Mouse (Mus musculus) CH12.LX (cell line): ENCODE data around the gene Mmel1. TPM values are rescaled to one million over a fixed set of nuclear protein-coding genes. Genes with fewer than 3 reads are reported as not detected.

Experiments used
- DNase-seq: peaks from one replicate; pipeline ENCODE4 v3.0.0-alpha.2; 2013; ENCODE audit errors: extremely low read depth
- H3K27ac ChIP-seq: 2 replicates; pipeline ENCODE4 v1.5.1; 2012; ENCODE audit warnings: low read depth, mild to moderate bottlenecking, control low read depth, moderate library complexity; ENCODE audit not compliant: insufficient read depth
- H3K27me3 ChIP-seq: replicated peaks from 2 replicates; pipeline ENCODE3; 2012; ENCODE audit warnings: inconsistent platforms
- H3K36me3 ChIP-seq, 2 experiments: replicated peaks in 1 of 2; 2 replicates each; pipeline versions ENCODE3 to v1.6.1; 2012; ENCODE audit warnings: inconsistent platforms in 1 of 2, low read length in 1 of 2, mild to moderate bottlenecking in 1 of 2, mixed read lengths in 1 of 2, moderate library complexity in 1 of 2; ENCODE audit not compliant: control insufficient read depth in 1 of 2, insufficient read depth in 1 of 2
- H3K4me1 ChIP-seq, 2 experiments: 2 replicates each; pipeline ENCODE4 v1.6.1; 2012; ENCODE audit warnings: inconsistent platforms in 1 of 2, moderate library complexity in 1 of 2; ENCODE audit not compliant: insufficient read depth in 2 of 2, control insufficient read depth in 1 of 2
- H3K4me2 ChIP-seq: 2 replicates; pipeline ENCODE4 v1.6.1; 2012; ENCODE audit warnings: low read depth, mild to moderate bottlenecking, control low read depth; ENCODE audit not compliant: poor library complexity, insufficient read depth, severe bottlenecking
- H3K4me3 ChIP-seq, 3 experiments: fragments of 150-350 bp in 1 of 3; sonication (generic) in 1 of 3; replicated peaks in 1 of 3; 2 replicates each; pipeline versions ENCODE3 to v1.5.1; 2011 to 2012; ENCODE audit warnings: low read depth in 2 of 3, low read length in 2 of 3, mild to moderate bottlenecking in 2 of 3, moderate library complexity in 2 of 3, control low read depth in 1 of 3, improper control_type of control experiment in 1 of 3, inconsistent platforms in 1 of 3, mixed read lengths in 1 of 3; ENCODE audit not compliant: poor library complexity in 1 of 3
- H3K79me2 ChIP-seq: replicated peaks from 2 replicates; pipeline ENCODE4 v1.6.1; 2012; ENCODE audit warnings: mild to moderate bottlenecking, moderate library complexity; ENCODE audit not compliant: control insufficient read depth, poor library complexity, insufficient read depth, severe bottlenecking; ENCODE audit errors: extremely low read depth
- H3K9ac ChIP-seq: 2 replicates; pipeline ENCODE4 v1.6.1; 2012; ENCODE audit warnings: low read depth, mild to moderate bottlenecking, control low read depth, moderate library complexity; ENCODE audit not compliant: insufficient read depth
- H3K9me3 ChIP-seq: replicated peaks from 2 replicates; pipeline ENCODE3; 2012; ENCODE audit warnings: low read length, inconsistent platforms, mixed read lengths
- BHLHE40 ChIP-seq: IDR thresholded peaks from 2 replicates; pipeline ENCODE4 v1.6.1; 2011; ENCODE audit warnings: mild to moderate bottlenecking, low read depth, low read length, improper control_type of control experiment
- CHD1 ChIP-seq: IDR thresholded peaks from 2 replicates; pipeline ENCODE4 v1.6.1; 2012; ENCODE audit warnings: low read depth, low read length, improper control_type of control experiment, inconsistent platforms
- CHD2 ChIP-seq: IDR thresholded peaks from 2 replicates; pipeline ENCODE4 v1.6.1; 2011; ENCODE audit warnings: low read length, improper control_type of control experiment
- ELF1 ChIP-seq: IDR thresholded peaks from 2 replicates; pipeline ENCODE4 v1.6.1; 2014; ENCODE audit warnings: low read depth, mild to moderate bottlenecking, inconsistent platforms, low read length, improper control_type of control experiment
- ETS1 ChIP-seq: conservative IDR thresholded peaks from 2 replicates; pipeline ENCODE4 v1.6.1; 2012; ENCODE audit warnings: low read depth, mild to moderate bottlenecking, inconsistent platforms, low read length, improper control_type of control experiment, moderate library complexity
- HCFC1 ChIP-seq: IDR thresholded peaks from 2 replicates; pipeline ENCODE4 v1.6.1; 2012; ENCODE audit warnings: low read depth, mild to moderate bottlenecking, inconsistent platforms, low read length, improper control_type of control experiment
- IRF4 ChIP-seq: IDR thresholded peaks from 2 replicates; pipeline ENCODE4 v1.6.1; 2014; ENCODE audit warnings: low read depth, mild to moderate bottlenecking, inconsistent platforms, low read length, improper control_type of control experiment
- JUN ChIP-seq: IDR thresholded peaks from 2 replicates; pipeline ENCODE4 v1.6.1; 2011; ENCODE audit warnings: low read depth, mild to moderate bottlenecking, low read length, improper control_type of control experiment, moderate library complexity; ENCODE audit not compliant: insufficient read depth
- JUND ChIP-seq: conservative IDR thresholded peaks from 2 replicates; pipeline ENCODE4 v1.6.1; 2011; ENCODE audit warnings: low read depth, low read length, improper control_type of control experiment
- KAT2A ChIP-seq: IDR thresholded peaks from 2 replicates; pipeline ENCODE4 v1.6.1; 2012; ENCODE audit warnings: low read length, improper control_type of control experiment, inconsistent platforms; ENCODE audit not compliant: insufficient replicate concordance
- MAFK ChIP-seq: IDR thresholded peaks from 2 replicates; pipeline ENCODE4 v1.6.1; 2011; ENCODE audit warnings: low read length, improper control_type of control experiment; ENCODE audit not compliant: insufficient replicate concordance
- MAX ChIP-seq: IDR thresholded peaks from 2 replicates; pipeline ENCODE4 v1.6.1; 2011; ENCODE audit warnings: low read length, improper control_type of control experiment
- MAZ ChIP-seq: IDR thresholded peaks from 2 replicates; pipeline ENCODE4 v1.6.1; 2012; ENCODE audit warnings: low read depth, mild to moderate bottlenecking, inconsistent platforms, low read length, improper control_type of control experiment, moderate library complexity
- MEF2A ChIP-seq: IDR thresholded peaks from 2 replicates; pipeline ENCODE4 v1.6.1; 2014; ENCODE audit warnings: low read depth, mild to moderate bottlenecking, inconsistent platforms, low read length, improper control_type of control experiment, borderline replicate concordance
- MXI1 ChIP-seq: IDR thresholded peaks from 2 replicates; pipeline ENCODE4 v1.6.1; 2011; ENCODE audit warnings: mild to moderate bottlenecking, low read depth, low read length, improper control_type of control experiment
- MYC ChIP-seq: IDR thresholded peaks from 2 replicates; pipeline ENCODE4 v1.6.1; 2011; ENCODE audit warnings: low read depth, mild to moderate bottlenecking, improper control_type of control experiment, low read length
- NRF1 ChIP-seq: IDR thresholded peaks from 2 replicates; pipeline ENCODE4 v1.6.1; 2014; ENCODE audit warnings: low read depth, mild to moderate bottlenecking, inconsistent platforms, low read length, improper control_type of control experiment, moderate library complexity
- PAX5 ChIP-seq: IDR thresholded peaks from 2 replicates; pipeline ENCODE4 v1.6.1; 2012; ENCODE audit warnings: low read length, inconsistent platforms, mixed read lengths
- POLR2A ChIP-seq: IDR thresholded peaks from 2 replicates; pipeline ENCODE4 v1.6.1; 2011; ENCODE audit warnings: low read depth, mild to moderate bottlenecking, improper control_type of control experiment, low read length
- POLR2AphosphoS2 ChIP-seq: IDR thresholded peaks from 2 replicates; pipeline ENCODE4 v1.6.1; 2011; ENCODE audit warnings: low read depth, low read length, improper control_type of control experiment
- SIN3A ChIP-seq: IDR thresholded peaks from 2 replicates; pipeline ENCODE4 v1.6.1; 2012; ENCODE audit warnings: low read length, improper control_type of control experiment, inconsistent platforms
- UBTF ChIP-seq: IDR thresholded peaks from 2 replicates; pipeline ENCODE4 v1.6.1; 2012; ENCODE audit warnings: low read depth, mild to moderate bottlenecking, inconsistent platforms, low read length, improper control_type of control experiment, moderate library complexity
- USF1 ChIP-seq: IDR thresholded peaks from 2 replicates; pipeline ENCODE4 v1.6.1; 2014; ENCODE audit warnings: low read depth, mild to moderate bottlenecking, inconsistent platforms, low read length, improper control_type of control experiment
- ZNF384 ChIP-seq: IDR thresholded peaks from 2 replicates; pipeline ENCODE4 v1.6.1; 2012; ENCODE audit warnings: low read depth, low read length, improper control_type of control experiment, inconsistent platforms
- dilution Hi-C: fragments of 300-500 bp; cut with MboI; formaldehyde crosslinking; loops from 2 replicates; pipeline ENCODE4 v1.14.3; 2020; ENCODE audit warnings: low sequenced_read_pairs; ENCODE audit not compliant: extremely low pct_unique_long_range_greater_than_20kb, extremely low pct_ligation_motif_present
- in situ Hi-C: fragments of 300-500 bp; cut with MboI; formaldehyde crosslinking; loops from 3 replicates; pipeline ENCODE4 v1.14.3; 2019; ENCODE audit warnings: low sequenced_read_pairs, low pct_ligation_motif_present, low pct_unique_long_range_greater_than_20kb, mixed read lengths
- polyA plus RNA-seq: library from polyadenylated mRNA; unstranded; fragments of >175 nt; gene quantifications from 2 replicates; pipeline ENCODE4 v1.2.1, GENCODE M21; 2012; ENCODE audit warnings: low read depth; ENCODE audit not compliant: insufficient read length
- total RNA-seq, 2 experiments: library from RNA; depleted of rRNA; stranded (reverse); fragments of 300-350 nt in 1 of 2; fragments of >200 nt in 1 of 2; gene quantifications; 2 replicates each; pipeline ENCODE4 v1.2.3; 2012 to 2014

Mmel1 gene
- total and polyA plus RNA-seq, 3 experiments, result 0.70 to 3.9 (median 2.0) TPM

DNA sequence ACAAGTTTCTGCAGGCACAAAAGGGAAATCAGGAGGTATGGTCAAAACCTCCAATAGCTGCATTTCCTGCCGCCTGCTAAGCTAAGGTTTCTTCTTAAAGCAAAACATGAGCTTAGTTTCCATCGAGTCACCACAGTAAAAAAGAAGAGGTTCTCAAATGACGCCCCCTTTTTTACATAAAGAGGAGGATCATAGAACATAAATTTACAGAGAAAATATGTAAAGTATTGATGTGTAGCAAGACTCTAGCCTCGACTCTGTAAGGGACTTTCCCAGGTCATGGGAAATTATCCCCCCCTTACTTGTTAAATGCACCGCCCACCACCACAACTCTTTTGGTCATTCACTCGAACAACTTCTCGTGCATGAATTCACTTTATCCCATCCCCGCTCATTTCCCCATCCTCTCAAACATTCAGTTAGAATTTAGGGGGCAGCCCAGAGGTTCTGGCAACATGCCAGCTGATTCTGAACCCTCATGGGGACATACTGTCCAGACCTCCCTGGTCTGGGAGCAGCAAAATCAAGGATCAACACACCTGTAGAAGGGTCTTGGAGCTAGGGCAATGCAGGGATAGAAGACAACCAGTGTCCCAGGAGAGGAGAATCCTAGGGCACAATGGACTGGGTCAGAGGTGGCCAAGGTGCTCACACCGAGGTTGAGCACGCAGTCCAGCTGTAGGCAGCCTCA, 73.4 kb downstream of the Mmel1 start (continued):
- TF ChIP-seq MEF2A (peak; percentile 49; the same call in 1 of the 2 replicates), JUN (no peak; the same call in none of the 2 replicates), MAX (peak; percentile 50; the same call in 1 of the 2 replicates), MAFK (no peak), POLR2A (no peak; the same call in none of the 2 replicates), HCFC1 (no peak; the same call in none of the 2 replicates), POLR2AphosphoS2 (no peak), USF1 (no peak), MXI1 (no peak), SIN3A (no peak), BHLHE40 (peak; percentile 86), ZNF384 (peak; percentile 8; the same call in 1 of the 2 replicates), JUND (no peak; the same call in 1 of the 2 replicates), ELF1 (no peak), PAX5 (no peak), NRF1 (no peak), MYC (peak; percentile 63; the same call in 1 of the 2 replicates), CHD2 (0 out of 2 replicates have a peak, but pooled peaks have one; percentile 23)

DNA sequence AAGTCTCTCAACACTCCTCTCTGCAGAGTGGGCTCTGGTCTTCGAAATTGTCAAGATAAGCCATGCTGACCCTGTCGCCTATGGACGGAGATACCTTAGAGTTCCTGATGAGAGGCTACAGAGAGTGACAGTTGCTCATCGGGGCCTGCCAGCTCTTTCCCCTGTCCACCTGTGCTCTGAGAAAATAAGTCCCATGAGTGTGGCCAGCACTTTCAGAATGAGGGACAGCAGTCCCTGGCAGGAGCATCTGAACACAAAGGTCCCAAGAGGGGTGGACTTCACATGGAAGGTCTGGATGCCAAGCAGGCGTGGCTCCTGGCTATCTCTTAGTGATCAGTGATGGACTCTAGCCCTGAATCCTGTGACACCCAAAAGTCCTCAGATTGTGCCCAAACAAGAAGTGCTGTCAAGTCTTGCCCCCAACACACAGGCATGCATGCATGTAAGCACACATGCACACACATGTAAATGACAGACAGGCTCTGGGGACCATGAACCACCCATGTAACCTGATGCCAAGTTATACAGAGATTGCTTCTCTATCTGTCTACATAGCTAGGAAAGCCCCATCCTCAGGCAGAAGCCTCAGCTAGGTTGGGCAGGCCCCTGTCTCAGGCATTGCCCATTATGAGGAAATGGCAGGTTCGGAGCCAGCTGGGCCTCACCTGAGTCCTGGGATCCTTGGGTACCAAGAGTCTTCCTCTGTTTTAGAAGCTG, 74.1 kb downstream of the Mmel1 start:
- Histone ChIP-seq H3K4me2 (peak overlapping the region; percentile 47), H3K9ac (no peak overlapping the region; the same call in 1 of the 2 replicates), H3K9me3 (peaks cover 7% of the 10 kb centered on the region), H3K27me3 (no peaks in the 10 kb centered on the region), H3K36me3 (no peaks in the 10 kb centered on the region), H3K4me3 (peak overlapping the region; percentile 8 to 36 (median 18)), H3K27ac (peak overlapping the region; percentile 95), H3K4me1 (peaks cover 29 to 49% of the 10 kb centered on the region in 2 experiments), H3K79me2 (no peaks in the 10 kb centered on the region)
- TF ChIP-seq UBTF, result no peak; the same call in 1 of the 2 replicates
- TF ChIP-seq MAZ, result peak; percentile 58; the same call in 1 of the 2 replicates
- TF ChIP-seq MYC, result peak; percentile 40; the same call in 1 of the 2 replicates
- no peak for TF ChIP-seq CHD2
- TF ChIP-seq MAX, result peak; percentile 50; the same call in 1 of the 2 replicates
- TF ChIP-seq ELF1, result peak; percentile 25; the same call in 1 of the 2 replicates
- peak; percentile 73 for TF ChIP-seq SIN3A
- TF ChIP-seq CHD1, result no peak
- no peak for TF ChIP-seq KAT2A
- TF ChIP-seq BHLHE40, result peak; percentile 76
- peak; percentile 37 for TF ChIP-seq ETS1
- TF ChIP-seq POLR2A, result no peak
- TF ChIP-seq POLR2AphosphoS2, result no peak
- peak; percentile 61 for TF ChIP-seq MXI1
- no peak; the same call in 1 of the 2 replicates for TF ChIP-seq MAFK
- TF ChIP-seq IRF4, result no peak
- dilution Hi-C loops (no loop called here), in situ Hi-C loops (loop anchor here (5.0 to 25.0 kb wide), 4 partner anchors 36 to 806 kb away; partner anchors contain the start of genes Trp73 and Wrap73)
- peak; percentile 72 for DNase-seq
